Mouse (Mus musculus) E14TG2a.4 (cell line): ENCODE measurements around the gene Hat1.

ENCODE experiments used
- CTCF ChIP-seq: conservative IDR thresholded peaks from 2 replicates; pipeline ENCODE4 v1.5.1; 2014; ENCODE audit warnings: low read length
- NANOG ChIP-seq: IDR thresholded peaks from 2 replicates; pipeline ENCODE4 v1.6.1; 2014; ENCODE audit warnings: borderline replicate concordance, low read length, mixed read lengths

GRCm38 (mm10) chr2:71453161-71453916 is 64.6 kb downstream of the Hat1 start, which contains the start of gene Metap1d:
- TF ChIP-seq CTCF, result no peak
- TF ChIP-seq NANOG, result no peak
